Mouse (Mus musculus) heart, adult 18-20 months (tissue): ENCODE results near the gene Eif3g. TPM values are rescaled to one million over a fixed set of nuclear protein-coding genes. Genes with fewer than 3 reads are reported as not detected.

ENCODE experiments used
- DNase-seq, 2 experiments: peaks; one replicate each; pipeline ENCODE4 v3.0.0; 2021 to 2022; ENCODE audit warnings: mixed read lengths in 1 of 2
- total RNA-seq, 2 experiments: library from RNA; stranded (reverse); gene quantifications; 2 replicates each; pipeline ENCODE4 v1.2.3; 2021

Gene Eif3g
- total RNA-seq, 2 experiments from 2014 or later: 114 to 116 TPM

DNA sequence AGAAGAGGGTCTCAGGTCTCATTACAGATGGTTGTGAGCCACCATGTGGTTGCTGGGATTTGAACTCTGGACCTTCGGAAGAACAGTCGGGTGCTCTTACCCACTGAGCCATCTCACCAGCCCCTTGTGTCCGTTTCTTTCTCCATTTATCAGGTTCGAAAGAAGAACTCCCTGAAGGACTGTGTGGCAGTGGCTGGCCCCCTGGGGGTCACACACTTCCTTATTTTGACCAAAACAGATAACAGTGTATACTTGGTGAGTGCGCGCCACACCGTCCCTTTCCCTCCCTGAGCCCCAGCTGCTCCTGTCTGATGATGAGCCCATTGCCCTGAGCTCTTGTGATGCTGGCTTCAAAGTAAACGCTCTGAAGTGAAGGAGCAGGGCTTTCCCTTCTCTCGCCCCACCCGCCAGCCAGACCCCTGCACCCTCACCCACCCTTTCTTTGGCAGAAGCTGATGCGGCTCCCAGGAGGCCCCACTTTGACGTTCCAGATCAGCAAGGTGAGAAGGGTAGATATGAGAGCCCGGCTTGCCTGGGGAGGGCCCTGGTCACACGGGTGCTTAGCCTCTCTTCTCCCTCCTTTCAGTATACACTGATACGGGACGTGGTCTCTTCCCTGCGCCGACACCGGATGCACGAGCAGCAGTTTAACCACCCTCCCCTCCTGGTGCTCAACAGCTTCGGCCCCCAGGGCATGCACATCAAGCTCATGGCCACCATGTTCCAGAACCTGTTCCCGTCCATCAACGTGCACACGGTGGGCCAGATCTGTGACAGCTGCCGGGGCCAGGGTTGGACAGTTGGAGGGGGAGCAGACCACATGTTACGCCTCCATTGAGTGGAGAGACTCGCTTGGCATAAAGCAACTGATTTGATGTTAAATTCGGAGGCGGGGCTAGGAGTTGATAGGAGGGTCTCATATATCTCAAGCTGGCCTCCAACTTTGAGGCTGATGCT lies 9.0 kb downstream of the Eif3g start:
- DNase-seq: no peak

- no peak for DNase-seq
Measured at GRCm38 (mm10) chr9:20888386-20888765, 10.0 kb downstream of the Eif3g start.

DNA sequence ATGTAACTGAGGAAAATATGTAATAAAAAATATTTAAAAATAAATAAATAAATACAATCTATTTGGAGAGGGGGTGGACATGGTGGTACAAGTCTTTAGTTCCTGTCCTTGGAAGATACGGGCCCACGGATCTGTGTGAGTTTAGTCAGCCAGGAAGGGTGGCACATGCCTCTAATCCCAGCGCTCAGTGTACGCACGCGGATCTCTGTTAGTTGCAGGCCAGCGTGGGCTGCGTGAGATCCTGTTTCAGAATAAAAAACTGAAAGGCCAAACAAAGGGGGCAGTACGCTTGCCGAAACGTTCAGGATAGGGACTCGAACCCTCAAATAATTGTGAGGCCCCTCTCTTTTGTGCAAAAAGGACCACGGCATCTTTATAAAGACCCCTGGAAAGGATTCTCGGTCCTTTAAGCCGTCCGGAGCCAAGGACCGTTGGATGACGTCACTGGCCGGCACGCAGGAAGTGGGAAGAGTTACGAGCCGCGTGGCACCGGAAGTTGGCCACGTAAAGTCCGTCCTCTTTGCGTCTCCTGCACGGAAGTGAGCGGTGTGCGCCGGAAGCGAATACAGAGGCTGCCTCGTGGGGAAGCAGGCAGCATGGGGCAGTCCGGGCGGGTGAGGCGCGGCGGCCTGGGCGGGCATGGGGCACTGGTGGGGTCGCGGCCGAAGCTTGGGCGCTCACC lies 10.6 kb downstream of the Eif3g start, which contains the start of gene Ppan:
Gene Ppan, plus strand, starts transcription at position 472 of the 682 bp plus-strand sequence.
- DNase-seq: peak; percentile 95 to 98

GRCm38 (mm10) chr9:20887191-20887590 lies 11.2 kb downstream of the Eif3g start:
- DNase-seq: no peak

GRCm38 (mm10) chr9:20886563-20886962 lies 11.9 kb downstream of the Eif3g start:
- no peak for DNase-seq

GRCm38 (mm10) chr9:20879097-20879792 lies 19.2 kb downstream of the Eif3g start, which contains the start of gene Angptl6:
TSS of gene Angptl6 (minus strand) at chr9:20879727.
- no peak for DNase-seq

DNA sequence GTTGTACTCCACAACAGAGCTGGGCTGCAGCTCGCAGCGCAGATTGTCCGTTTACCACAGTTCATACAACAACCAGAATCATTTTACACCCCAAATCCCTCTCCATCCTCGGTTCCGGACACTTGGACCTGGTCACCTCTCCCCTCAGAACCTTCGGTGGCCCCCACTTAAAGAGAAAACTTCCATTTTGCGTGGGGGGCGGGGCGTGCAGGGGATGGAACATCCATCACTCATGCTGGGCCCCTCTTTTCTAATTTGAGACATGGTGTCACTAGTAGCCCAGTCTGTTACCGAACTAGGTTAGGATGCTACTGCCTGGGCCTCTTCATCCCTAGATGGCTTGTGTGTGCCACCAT lies 19.7 kb downstream of the Eif3g start:
- DNase-seq: no peak

DNA sequence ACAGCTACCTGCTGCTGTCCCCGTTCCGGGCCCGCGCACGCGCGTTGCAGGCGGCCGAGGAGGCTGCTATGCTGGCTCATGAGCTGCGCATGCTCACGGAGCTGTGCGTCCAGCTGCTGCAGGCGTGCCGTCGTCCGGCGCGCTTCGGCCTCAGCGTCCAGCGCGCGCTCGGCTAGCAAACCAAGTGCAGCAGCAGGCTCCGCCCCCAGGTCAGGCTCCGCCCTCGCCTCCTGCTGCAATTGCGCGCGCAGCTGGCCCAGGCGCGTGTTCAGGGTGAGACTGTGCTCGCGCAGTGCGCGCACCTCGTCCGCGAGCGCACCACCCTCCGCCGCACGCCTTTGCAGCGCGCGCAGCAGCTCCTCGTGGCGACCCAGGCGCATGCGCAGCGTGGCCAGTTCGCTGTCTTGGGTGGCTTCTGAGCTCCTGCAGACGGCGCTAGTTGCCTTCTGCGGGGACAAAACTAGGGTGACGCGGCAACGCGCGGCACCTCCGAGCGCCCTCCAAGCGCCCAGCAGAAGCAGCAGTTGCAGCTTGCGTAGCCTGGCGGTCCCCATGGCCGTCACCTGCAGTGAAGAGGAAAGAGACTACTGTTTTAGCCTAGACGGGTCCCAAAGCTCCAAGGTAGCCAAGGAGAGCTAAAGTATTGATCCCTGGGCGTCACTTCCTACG lies 20.2 kb downstream of the Eif3g start:
- peak; percentile 99 to 100 for DNase-seq

DNA sequence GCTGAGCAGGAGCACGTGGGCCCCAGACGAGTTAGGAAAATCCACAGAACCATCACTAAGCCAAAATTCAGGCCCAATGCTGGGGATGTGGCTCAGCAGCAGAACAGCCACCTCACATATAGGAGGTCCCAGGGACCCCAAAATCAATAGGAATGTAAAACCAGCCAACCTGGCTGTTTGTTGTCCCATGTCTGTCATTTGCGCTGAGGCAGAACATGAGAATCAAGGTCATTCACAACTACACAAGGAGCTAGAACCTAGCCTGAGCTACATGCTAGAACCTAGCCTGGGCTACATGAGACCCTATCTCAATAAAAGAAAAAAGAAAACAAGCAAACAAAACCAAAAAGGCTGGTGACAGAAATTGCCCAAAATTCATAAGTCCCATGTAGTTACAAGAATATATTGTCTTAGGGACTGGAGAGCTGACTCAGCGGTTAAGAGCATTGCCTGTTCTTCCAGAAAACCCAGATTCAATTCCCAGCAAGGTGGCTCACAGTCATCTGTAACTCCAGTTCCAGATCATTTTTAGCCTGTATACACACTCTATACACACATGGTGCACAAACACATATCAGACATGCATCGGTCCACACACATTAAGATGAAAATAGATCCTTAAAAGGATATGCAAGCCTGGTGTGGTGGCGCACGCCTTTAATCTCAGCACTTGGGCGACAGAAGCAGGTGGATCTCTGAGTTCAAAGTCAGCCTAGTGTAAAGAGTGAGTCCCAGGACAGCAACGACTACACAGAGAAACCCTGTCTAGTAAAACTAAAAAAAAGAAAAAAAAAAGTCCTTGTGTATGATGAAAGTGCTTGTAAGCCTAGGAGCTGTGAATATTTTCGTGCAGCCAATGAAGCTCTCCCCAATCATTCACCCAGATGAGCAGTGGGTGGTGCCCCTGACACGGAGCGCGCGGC lies 21.0 kb downstream of the Eif3g start:
- peak in 1 of 2 experiments; percentile 43 for DNase-seq

DNA sequence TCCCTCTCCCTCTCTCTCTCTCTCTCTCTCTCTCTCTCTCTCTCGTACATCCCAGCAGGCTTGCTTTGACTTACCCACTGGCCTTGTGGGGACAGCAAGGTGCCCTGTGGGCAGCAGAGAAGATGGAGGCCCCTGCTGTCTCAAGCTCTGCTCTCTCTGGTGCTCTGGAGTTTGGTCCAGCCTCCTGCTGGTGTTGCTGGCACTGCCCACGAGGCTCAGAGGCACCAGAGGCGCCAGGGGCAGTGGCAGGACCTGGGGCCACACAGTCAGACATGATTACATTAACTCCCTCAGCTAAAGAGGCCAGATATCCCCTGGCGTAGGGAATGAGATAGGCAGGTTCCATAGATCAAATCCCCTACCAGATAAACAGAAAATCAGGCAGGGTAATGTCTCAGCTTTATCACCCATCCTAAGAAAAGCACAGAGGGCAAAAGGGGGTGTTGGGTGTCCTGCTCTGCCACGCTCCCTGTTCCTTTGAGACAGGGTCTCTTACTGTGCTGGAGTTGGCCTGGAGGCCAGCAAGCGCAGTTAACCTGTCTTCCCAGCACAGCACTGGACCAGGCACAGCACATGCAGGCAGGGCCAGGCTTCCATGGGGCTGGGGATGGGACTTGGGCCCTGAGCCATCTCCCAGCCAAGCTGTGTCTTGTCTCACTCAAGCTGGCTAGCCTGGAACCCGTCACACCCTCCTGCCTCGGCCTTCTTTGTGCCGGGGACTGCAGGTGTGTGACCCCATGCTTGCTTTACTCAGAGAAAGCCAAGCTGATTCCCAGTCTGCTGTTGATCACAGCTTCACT lies 21.9 kb downstream of the Eif3g start:
- no peak for DNase-seq

DNA sequence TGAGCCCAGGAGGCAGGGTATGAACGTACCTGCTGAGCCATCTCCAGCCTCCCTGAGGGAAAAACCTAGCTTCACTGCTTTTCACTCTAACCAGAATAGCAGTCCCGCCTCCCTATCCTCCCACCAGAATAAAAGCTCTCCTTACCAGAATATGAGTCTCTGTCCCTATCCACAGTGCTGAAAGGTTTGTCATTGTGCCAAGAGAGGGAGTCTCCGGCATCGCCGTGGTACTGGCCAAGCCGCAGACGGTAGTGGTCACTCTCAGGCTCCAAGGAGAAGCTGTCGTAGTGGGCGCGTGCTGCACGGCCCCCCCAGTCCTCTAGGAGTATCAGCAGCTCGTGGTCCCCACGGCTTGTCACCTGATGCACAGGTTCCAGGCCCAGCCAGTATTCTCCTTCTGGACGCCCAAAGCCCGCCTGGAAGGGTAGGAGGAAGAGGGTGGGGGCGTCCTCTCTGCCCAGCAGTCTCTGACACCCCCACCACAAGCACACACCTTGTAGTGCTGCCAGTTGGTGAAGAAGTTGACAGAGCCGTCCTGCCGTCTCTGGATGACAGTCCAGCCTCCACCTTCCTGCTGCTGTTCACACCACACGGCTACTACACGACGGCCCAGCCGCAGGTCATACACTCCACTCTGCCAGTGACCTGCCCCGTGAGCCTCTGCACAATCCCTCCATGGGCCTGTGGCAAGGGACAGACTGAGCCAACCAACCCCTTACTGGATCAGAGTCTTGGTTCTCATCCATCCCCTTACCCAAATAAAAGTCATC lies 23.2 kb downstream of the Eif3g start:
- no peak for DNase-seq

- DNase-seq: no peak
Measured at GRCm38 (mm10) chr9:20873521-20873920, 24.9 kb downstream of the Eif3g start.

- no peak for DNase-seq
Measured at GRCm38 (mm10) chr9:20872991-20873390, 25.4 kb downstream of the Eif3g start.

- DNase-seq: no peak
Measured at GRCm38 (mm10) chr9:20870211-20871173, 27.9 kb downstream of the Eif3g start.

DNA sequence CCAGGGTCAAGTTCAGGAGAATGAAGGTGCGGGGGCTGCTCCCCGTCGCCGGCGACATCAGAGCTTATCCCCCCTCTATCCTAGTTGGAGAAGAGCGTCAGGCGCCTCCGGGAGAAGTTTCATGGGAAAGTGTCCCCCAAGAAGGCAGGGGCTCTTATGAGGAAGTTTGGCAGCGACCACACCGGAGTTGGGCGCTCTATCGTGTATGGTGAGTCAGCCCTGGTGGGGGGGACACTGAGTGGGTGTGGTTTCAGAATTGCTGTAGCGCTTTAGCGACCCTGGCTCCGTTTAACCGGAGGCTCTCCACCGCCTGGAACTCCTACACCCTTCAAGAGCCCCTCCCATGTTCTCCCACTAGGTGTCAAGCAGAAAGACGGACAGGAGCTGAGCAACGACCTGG lies 29.2 kb downstream of the Eif3g start:
- DNase-seq: no peak

GRCm38 (mm10) chr9:20868448-20869001 lies 29.9 kb downstream of the Eif3g start, which contains the start of gene A230050P20Rik:
TSS of gene A230050P20Rik (plus strand) at chr9:20868642.
- peak; percentile 68 to 72 for DNase-seq

DNA sequence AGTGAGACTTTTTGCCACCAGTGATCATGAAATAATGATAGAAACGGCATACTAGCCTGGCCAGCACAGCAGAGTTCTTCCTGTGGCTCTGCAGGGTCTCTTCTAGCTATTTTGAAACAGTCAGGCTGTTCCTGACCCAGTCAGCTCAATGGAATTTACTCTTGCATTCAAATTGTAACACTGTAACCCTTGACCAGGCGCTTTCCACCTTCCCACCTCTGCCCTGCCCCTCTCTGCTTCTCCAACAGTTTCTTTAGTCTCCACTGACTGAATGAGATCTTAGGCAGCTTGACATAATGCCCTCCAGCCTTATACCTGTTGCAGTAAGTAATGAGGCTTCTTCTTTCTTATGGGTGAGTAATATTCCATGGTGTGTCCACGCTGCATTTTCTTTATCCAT lies 31.5 kb downstream of the Eif3g start:
- DNase-seq: no peak

- DNase-seq: no peak
Measured at GRCm38 (mm10) chr9:20862225-20862624, 36.2 kb downstream of the Eif3g start.
